Mouse (Mus musculus) spleen, postnatal 14 days (tissue): ENCODE data around the gene Slx1b.
"Not testable (repeated sequence)": the region's sequence is repeated elsewhere in the genome, so short reads cannot be mapped to it uniquely, and the experiment has no call there.

ENCODE experiments used
- DNase-seq, 2 experiments: peaks; one replicate each; pipeline ENCODE4 v3.0.0; 2021 to 2022; ENCODE audit warnings: low spot score in 2 of 2

The Slx1b gene

DNA sequence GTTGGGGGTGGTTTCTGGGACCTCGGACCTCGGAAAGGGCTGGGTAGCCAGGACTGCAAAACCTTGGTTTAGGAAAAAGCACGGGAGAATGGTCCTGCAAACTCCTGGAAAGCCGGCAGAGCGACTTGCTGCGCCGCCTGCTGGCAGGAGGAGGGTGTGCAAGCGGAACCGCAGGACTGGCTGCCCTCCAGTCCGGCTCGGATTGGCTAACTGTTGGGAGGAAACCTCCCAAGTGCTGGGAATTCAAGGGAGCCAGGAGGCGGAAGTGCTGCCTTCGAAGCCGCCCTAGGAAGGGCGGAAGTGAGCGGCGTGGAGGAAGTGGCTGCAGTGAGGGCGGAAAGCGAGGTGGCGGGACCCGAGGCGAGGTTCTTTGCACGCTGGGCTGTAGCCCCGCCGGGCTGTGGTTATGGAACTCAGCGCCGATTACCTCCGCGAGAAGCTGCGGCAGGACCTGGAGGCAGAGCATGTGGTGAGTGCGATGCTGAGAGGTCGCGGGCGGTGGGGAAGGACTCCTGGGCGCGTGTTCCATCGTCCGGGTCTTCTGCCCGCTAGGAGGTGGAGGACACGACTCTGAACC lies at the start of gene Slx1b:
Gene Slx1b (minus strand): TSS at position 154 of the 577 bp plus-strand sequence.
- DNase-seq = peak; percentile 79 to 83

DNA sequence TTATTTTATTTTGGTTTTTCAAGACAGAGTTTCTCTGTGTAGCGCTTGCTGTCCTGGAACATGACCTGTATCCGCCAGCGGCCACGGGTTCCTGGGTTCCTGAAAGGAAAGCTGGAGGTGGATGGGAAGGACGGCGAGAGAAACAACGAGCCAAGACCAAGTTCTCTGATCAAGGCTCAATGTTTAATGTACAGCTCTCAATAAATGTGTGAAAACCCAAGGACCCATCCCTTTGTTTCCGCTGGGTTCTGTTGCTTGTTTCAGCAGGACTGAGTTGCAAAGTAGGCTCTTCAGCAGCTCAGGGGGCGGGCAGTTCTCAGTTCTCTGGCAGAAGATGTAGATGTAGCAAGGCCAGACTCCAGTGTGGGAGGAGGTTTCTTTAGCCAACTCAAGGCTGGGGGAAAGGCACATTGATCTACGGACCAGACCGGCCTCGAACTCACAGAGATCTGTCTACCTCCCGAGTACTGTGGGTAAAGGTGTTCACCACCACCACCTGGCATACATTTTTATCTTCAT lies 46.4 kb upstream of the Slx1b start:
- no peak for DNase-seq

DNA sequence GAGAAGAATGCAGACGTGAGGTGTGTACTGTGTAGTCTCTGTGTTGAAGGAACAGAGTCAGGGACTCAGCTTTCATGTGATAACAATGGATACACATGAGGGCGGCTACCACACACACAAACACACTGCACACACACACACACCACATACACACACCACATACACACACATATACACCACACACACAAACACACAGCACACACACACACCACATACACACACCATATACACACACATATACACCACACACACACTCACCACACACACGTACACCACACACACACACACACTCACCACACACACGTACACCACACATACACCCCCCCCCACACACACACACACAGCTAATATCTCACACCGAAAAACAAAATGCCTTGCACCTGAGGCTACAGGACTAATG lies 45.9 kb upstream of the Slx1b start:
- DNase-seq = no peak

DNA sequence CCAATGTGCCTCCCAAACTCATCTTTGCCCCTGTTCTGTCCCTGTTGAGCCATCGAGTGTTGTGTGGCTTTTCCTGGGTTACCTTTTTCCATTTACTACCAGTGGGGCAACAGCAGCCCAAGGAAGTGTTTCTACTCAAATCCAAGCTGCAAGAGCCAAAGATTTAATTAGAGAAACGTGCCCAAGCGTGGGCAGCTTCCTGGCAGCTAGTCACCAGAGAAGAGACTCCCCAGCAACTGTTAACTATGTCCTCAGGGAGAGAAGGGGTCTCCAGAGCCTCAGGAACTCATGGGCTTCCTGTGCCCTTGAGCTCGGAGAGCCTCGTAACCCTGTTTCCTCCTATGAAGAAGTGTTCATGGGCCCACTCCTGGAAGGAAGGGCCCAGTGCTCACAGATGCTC lies 45.4 kb upstream of the Slx1b start:
- no peak for DNase-seq

DNA sequence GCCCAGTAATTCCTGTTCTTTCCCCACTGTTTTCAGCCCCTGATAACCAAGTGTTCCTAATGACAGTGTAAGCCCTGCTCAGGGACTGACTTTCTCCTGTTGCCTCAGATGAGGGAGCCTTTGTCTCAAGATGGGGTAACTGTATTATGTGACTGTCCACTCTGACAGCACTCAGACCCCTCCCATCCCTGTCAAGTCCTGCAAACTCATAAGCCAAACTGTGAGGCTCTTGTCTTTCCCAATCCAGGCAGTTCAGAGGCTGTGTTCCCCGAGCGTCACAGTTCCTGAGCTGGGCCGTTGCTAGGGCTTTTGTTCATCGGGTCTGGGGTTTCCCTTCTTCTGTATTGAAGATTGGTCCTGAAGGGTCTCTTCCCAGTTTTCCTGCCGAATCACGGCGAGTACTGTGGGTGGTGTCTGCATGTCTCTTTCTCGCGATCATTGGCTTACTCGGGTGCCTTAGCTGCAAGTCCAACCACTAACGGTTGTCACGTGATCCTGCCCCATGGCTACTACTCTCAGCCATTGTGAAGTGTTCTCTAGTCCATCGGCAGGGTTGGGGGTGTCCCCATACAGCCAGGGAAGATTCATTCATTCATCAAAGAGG lies 44.6 kb upstream of the Slx1b start:
- no peak for DNase-seq

DNA sequence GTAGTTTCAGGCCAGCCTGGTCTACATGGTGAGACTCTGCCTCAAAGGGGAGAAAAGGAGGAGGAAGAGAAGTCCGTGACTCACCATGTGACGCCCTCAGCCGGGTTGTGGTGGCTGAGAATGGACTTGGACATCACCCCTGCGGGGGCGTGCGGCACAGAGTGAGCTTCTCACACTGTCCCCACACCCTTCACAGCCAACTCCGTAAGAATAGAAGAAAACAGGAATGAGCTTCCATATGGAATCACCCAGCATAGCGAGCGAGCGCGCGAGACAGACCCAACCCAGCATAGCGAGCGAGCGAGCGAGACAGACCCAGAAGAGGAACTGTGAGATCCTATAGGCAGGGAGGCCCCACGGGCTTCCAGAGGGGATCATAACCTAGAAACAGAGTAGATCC lies 44.0 kb upstream of the Slx1b start:
- no peak for DNase-seq

DNA sequence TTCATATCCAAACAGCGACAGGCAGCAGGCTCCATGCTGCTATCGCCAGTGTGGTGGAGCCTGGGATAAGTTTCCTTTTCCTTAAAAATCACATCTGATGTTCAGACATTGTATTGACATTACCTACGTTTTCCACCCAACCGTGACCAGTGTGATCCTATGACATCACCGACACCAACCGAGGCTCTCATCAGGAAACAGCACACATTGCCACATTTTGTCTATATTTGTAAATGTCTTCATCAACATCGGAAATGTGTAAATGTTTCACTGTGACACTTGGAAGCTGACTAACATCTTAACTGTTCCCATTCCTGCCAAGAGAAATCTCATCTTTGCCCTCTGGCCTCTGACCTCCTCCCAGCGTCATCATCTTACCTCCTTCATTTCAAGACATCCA lies 40.5 kb upstream of the Slx1b start:
- no peak for DNase-seq

DNA sequence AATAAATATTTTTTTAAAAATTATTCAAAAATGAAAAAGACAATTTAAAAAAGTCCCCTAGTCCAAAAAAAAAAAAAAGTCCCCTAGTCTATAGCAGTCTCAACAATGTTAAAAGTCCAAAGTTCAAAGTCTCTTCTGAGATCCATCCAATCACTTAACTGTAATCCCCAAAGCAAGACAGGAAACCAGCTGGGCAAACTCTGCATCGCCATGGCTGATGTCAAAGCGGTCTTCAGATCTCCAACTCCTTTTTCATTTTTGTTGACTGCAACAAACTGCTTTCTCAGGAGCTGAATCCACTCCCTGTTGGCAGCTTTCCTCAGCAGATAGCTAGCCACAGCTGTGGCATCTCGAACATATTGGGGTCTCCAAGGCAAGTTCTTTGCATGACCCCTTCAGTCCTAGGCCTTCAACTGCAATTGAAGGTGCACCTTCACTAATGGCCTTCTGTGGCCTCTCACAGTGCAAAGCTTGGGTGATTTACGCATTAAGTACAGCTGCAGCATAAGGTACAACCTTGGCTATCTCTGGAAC lies 34.7 kb upstream of the Slx1b start:
- DNase-seq = not testable (repeated sequence)

DNA sequence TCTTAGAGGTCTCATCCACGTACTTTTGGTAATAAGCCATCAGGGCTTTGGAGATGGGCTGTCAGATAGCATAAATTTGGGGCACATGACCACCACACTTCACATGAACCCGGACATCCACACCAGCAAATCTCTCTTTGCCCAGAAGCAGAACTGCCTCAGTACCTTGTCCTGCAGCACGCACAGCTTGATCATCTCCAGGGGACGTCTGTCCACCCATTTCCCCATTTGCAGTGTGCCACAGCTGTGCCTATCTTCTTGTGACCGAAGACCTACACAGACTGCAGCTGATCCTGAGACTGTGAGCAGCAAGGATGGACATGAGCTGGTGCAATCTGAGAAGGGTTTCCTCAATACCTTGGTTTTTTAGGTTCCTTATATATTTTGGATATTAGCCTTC lies 30.1 kb upstream of the Slx1b start:
- DNase-seq = no peak

DNA sequence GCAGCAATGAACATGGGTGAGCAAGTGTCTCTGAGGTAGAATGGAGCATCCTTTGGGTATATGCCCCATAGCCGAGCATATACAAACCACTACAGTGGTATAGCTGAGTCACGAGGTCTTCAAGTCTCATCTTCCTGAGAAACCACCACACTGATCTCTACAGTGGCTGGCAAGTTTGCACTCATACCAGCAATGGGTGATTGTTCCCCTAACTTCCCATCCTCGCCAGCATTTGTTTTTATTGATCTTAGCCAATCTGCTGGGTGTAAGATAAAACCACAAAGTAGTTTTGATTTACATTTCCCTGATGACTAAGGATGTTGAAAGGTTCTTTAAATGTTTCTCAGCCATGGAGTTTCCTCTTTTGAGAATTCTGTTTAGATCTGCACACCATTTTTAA lies 29.5 kb upstream of the Slx1b start:
- no peak for DNase-seq

DNA sequence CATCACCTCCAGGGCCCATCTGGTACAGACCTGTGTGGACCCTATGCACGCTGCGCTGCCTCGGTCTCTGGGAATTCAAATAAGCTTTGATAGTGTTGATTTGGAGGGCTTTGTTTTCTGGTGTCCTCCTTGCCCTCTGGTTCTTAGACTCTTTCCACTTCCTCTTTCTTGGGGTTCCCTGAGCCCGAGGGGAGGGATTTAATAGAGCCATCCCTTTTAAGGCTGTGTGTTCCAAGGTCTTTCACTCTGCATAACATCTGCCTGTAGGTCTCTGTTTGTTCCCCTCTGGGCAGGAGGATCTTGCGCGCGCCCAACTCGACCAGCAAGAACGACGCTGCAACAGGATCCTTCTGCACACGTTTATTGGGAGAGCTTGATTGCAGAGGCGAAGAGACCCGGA lies 26.1 kb upstream of the Slx1b start:
- no peak for DNase-seq

DNA sequence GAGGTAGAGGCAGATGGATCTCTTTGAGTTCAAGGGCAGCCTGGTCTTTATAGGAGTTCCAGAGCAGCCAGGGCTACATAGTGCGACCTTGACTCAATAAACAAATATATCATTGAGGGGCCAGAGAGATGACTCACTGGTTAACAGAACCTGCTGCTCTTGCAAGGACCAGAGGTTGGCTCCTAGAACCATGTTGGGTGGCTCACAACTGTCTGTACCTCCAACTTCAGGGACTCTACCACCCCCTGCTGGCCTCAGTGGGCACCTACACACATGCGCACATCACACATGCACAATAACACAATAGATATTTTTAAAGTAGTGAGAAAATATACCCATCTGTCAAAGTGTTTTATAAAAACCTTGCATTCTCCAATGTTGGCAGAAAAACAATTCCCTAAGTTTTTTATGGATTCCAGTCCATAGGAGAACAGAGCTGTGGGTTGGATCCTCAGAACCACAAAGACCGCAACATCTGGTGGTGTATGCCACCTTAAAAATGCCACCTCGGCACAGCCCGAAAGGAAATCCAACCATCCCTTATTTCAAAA lies 23.3 kb upstream of the Slx1b start:
- DNase-seq = no peak

DNA sequence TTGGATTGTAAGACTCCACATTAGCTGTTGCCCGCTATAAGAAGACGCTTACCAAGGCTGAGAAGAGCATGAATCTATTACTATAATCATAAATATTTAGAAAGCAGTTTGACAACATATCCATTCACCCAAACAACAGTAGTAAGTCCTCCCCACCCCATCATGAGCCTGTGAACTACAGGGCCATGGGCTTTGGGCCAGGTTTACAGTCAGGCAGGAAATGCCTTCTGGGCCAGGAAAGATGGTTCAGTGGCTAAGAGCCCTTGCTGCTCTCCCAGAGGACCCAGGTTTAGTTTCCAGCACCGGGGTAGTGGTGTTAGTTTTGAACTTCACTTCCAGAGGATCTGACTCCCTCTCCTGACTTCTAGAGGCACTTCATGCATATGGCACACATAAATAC lies 22.0 kb upstream of the Slx1b start:
- no peak for DNase-seq

DNA sequence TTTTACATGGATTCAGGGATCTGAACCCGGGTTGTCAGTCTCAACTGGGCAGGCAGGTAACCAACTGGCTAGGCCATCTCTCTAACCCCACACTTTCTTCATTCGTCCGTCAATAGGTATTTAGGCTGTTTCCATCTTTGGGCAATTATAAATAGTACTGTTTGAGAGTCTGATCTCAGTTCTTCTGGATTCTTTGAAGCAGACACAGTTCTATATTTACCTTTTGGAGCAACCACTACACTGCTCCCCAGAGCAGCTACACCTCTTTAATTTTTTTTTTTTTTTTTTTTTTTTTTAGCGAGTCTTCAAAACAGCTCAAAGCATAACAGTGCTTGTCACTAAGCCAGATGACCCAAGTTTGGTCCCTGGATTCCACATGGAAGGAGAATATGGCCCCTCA lies 20.1 kb upstream of the Slx1b start:
- no peak for DNase-seq

DNA sequence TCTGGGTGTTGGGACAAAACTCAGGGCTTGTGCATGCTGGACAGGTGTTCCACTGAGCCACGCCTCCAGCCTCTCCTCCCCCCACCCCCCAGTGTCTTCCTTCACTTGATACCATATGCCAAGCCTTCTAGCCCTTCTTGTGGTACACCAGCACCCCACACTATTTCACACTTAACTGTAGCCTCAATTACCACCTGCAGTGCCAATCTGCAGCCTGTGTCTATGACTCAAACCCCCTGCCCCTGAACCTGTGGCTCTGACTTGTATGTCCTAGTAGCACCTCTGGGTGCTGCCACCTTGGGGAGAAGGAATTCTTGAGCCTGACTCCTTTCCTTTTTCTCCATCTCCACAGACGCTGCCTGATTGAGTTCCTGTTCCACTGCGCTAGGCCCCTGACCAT lies 16.3 kb upstream of the Slx1b start:
- DNase-seq = no peak

DNA sequence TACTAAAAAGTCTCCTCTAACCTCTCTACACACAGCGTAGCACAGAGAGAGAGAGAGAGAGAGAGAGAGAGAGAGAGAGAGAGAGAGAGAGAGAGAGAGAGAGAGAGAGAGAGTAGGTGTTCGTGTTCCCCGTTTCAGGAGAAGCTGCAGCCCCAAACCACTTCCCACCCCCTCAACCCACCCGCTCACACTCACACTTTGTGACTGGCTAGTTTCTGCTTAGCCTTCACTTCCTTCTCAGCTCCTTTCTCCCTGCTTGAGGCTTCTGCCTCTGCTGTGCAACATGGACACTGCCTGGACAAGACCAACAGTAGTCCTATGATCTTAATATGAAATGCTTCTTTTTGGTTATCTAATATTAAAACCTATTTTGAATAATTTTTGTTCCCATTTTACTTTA lies 14.7 kb upstream of the Slx1b start:
- DNase-seq = no peak

DNA sequence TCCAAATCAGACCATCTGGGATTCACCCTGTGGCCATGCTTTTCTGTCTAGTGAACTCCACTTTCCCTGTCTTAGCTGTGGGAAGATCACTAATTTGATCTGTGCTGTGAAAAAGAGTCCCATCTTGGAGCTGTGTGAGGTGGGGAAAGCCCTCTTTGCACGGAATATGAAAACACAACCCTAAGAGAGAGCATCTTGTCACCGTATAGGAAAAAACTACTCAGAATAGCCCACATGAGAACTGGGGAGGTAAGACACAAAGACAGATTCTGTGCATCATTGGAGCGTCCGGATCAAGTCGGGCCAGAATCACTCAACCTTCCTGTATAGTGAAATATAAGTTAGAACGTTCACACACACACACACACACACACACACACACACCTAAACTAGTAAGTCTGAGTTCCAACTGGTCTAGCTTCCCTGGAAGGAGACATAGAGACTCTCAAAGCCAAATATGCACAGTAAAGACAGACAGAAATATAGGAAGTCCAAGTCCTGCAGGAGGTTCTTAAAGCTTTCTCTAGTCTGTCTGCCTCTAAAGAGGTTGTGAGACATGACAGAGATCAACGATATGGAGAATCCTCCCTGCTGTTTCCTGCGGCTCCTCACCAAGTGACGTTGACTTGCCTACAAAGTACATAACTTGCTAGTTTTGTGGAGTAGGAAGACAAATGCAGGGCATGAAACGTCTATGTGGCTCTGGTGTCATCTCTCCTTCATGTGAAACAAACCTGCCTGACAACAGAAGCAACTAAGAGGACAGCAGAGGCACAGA lies 12.8 kb upstream of the Slx1b start:
- no peak for DNase-seq

DNA sequence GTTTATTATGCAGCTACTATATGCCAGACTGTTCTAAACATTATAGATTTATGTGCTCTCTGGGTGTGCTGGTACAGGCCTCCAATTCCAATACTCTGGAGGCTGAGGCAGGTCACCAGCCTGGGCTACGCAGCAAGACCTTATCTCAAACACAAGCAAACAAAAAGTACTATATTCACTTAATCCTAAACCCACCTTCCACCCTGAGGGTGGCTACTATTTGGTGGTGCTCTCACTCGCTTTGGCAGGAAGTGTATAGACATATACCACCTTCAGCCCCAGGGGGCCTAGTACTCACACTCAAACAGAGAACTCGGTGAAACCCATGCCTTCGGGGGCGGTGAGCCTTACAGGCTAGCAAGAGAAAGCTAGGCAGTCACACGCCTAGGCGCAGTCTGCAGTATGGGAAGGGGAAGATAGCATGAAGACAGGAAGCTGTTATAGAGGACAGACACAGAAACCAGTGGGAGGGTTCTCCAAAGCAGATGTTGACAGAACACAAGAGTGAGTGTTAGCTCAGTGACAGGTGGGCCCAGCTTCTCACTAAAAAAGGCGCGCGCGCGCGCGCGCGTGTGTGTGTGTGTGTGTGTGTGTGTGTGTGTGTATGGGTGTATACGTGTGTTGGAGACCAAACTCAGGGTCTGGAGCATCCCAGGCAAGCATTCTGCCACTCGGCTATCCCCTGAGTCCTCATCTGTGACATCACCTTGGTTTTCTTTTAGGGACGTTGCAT lies 12.0 kb upstream of the Slx1b start, which contains the start of gene Coro1a:
Gene Coro1a (minus strand): TSS at position 346 of the 733 bp plus-strand sequence.
- peak in 1 of 2 experiments; percentile 40 for DNase-seq

DNA sequence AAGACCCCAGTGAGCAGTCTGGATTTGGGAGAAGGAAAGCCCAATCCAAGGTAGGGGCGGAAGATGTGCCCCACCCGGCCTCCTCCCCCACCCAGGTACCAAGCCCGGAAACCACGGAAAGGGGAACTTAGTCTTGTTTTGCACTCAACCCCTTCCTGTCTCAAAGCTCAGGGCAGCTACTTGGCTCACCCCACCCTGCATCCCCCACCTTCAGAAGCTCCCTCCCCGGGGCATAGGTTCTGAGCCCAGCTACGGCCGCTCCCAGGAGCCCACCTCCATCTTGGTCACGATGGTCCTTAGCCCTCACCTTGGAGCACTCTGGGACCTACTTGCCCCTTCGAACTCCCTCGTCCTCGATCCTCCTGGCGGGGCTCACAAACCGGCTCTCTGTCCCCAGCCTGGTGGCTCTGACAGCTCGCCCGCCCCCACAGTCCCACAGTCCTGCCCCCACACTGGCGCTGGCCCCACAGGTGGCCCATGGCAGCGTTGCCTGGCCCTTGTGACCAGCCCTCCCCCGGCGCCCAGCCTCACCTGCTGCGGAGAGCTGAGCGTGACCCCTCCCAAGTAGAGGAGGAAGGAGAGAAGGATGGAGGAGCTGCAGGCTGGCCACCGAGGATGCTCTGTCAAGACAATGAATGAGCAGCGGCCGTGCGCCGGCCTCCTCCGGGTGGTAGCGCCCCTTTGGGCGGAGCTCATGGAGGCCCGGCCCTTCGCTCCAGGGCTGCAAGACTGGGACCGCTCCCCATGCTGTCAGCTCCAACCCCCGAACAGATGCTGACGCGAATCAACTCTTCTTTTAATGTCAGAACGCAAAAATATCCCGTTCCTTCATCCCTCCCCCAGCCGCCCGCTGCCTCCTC lies 8.8 kb upstream of the Slx1b start:
- peak; percentile 73 to 80 for DNase-seq

DNA sequence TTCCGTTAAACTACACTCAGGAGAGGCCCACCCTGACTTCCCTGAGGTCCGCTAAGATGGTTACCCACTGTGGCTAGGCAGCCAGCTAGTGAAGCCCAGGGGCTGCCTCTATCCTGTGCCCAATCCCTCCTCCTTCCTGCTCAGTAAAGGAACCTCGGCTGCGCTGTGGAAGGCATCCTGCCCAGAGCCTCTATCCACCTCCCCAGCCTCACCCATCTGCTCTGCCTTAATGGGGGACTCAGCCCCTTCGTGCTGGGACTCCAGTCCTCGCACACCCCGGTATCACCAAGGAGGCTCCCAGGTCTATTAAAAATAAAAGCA lies 8.1 kb upstream of the Slx1b start:
- peak in 1 of 2 experiments; percentile 18 for DNase-seq
